Mouse (Mus musculus): ENCODE data around the gene Alox5.

DNA sequence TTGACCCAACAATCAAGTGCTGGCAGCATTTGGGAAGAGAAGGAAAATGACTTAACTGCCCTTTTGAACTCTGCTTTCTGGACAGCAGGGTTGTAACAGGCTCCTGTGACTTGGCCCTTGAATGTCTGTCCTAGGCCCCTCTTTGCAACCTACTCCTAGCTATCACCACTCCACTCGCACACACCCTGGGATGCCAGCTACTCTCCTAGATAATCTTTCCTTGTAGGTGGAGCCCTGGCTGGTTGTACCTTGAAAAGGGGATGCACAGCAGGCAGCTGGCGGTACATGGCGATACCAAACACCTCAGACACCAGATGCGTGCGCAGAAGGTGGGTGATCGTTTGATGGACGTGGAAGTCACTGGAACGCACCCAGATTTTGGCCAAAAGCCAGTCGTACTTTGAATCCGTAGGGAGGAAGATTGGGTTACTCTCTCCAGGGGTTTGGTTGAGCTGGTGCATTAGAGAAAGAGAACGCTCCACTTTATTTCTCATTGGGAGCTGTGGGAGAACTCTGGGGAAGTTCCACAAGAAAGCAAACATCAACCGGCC is 45.8 kb downstream of the Alox5 start:
- TF ChIP-seq CTCF (IDR thresholded peaks at IDR 0.05; ENCODE audit: borderline replicate concordance, extremely low read depth, insufficient read depth, insufficient read length) (no peak), POLR2A (IDR thresholded peaks at IDR 0.05; ENCODE audit: borderline replicate concordance, extremely low read depth, insufficient read depth, insufficient read length, poor library complexity, severe bottlenecking) (no peak)
